Mouse (Mus musculus): Measurements from ENCODE around the gene Mx1. TPM values are rescaled to one million over a fixed set of nuclear protein-coding genes. Genes with fewer than 3 reads are reported as not detected.

The Mx1 gene
- total and polyA plus RNA-seq, 2 experiments from 2014 or later = 0.05 TPM

DNA sequence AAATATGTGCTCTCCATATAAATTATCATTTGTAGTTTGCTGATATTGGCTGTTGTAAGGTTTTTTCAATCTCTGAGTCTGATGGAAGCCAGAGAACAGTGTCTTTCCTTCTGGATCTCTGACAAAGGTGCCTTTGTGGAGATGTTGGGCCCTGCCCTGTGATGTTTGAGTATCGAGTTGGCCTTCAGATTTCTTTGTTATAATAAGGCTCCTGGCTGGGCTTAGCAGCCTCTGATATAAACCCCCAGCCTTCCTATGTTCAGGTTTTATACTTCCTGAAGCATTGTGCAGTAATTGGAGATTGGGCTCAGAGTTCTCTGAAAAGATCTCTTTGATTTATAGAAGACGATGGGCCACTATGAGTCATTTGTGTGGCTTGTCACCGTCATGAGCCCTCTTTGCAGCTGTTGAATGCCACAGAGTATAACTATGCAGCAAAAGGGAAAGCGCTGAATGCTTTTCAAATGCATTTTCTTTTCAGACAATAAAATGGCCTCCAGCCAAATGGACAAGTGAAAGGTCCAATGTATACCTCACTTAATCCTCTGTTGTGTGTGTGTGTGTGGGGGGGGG is 60.4 kb downstream of the Mx1 start:
- Histone ChIP-seq H3K4me2 (ENCODE audit: low read depth, low read length, poor library complexity, severe bottlenecking) (no peak overlapping the region), H3K4me1 (ENCODE audit: insufficient read depth, low read length) (no peaks in the 10 kb centered on the region), H3K27me3 (ENCODE audit: insufficient read depth, low read length) (no peaks in the 10 kb centered on the region), H3K27ac (ENCODE audit: low read depth, low read length) (no peak overlapping the region), H3K36me3 (ENCODE audit: insufficient read depth, low read length) (no peaks in the 10 kb centered on the region), H3K9ac (replicated peaks; ENCODE audit: low read length, poor library complexity, severe bottlenecking) (no peak overlapping the region), H3K4me3 (ENCODE audit: low read depth, low read length) (no peak overlapping the region), H3K9me3 (ENCODE audit: low read length) (no peaks in the 10 kb centered on the region)
- DNase-seq (ENCODE audit: low spot score) (no peak), ATAC-seq (ENCODE audit: low FRiP score) (no peak)
- TF ChIP-seq CTCF (IDR thresholded peaks at IDR 0.05) = no peak
- WGBS = 34% methylated on average over 4 of the region's 4 CpGs

GRCm38 (mm10) chr16:97401741-97402140 is 61.0 kb downstream of the Mx1 start:
- Histone ChIP-seq H3K27me3 (ENCODE audit: insufficient read depth, low read length) (no peaks in the 10 kb centered on the region), H3K9me3 (ENCODE audit: low read length) (no peaks in the 10 kb centered on the region), H3K4me2 (ENCODE audit: low read depth, low read length, poor library complexity, severe bottlenecking) (no peak overlapping the region), H3K4me1 (ENCODE audit: insufficient read depth, low read length) (no peaks in the 10 kb centered on the region), H3K9ac (replicated peaks; ENCODE audit: low read length, poor library complexity, severe bottlenecking) (no peak overlapping the region), H3K4me3 (ENCODE audit: low read depth, low read length) (no peak overlapping the region), H3K36me3 (ENCODE audit: insufficient read depth, low read length) (no peaks in the 10 kb centered on the region), H3K27ac (ENCODE audit: low read depth, low read length) (no peak overlapping the region)
- TF ChIP-seq CTCF (IDR thresholded peaks at IDR 0.05) = no peak
- DNase-seq (ENCODE audit: low spot score) (no peak), ATAC-seq (ENCODE audit: low FRiP score) (no peak)

DNA sequence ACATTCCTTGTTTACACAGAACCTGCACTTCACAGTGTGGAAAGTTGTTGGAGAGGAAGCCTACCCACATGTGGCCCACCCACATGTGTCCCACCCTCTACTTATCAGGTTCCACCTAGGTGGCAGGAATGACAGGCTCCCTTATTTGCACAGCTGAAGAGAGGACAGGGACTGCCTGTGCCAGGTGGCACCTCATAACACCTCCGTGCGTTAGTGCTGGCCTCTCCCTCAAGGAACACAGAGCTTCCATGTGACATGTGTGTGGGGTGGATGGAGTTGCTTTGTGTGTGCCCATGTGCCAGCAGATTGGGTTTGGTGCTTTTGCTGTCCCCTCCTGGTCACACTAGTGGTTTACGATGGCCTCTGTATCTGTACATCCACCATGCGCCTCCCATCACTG is 62.7 kb downstream of the Mx1 start:
- WGBS = 96% methylated on average over 4 of the region's 4 CpGs
- Histone ChIP-seq H3K4me3 (ENCODE audit: low read depth, low read length) (no peak overlapping the region), H3K4me1 (ENCODE audit: insufficient read depth, low read length) (no peaks in the 10 kb centered on the region), H3K9me3 (ENCODE audit: low read length) (no peaks in the 10 kb centered on the region), H3K36me3 (ENCODE audit: insufficient read depth, low read length) (no peaks in the 10 kb centered on the region), H3K4me2 (ENCODE audit: low read depth, low read length, poor library complexity, severe bottlenecking) (no peak overlapping the region), H3K9ac (replicated peaks; ENCODE audit: low read length, poor library complexity, severe bottlenecking) (no peak overlapping the region), H3K27ac (ENCODE audit: low read depth, low read length) (no peak overlapping the region), H3K27me3 (ENCODE audit: insufficient read depth, low read length) (no peaks in the 10 kb centered on the region)
- TF ChIP-seq CTCF (IDR thresholded peaks at IDR 0.05) = no peak
- no peak for ATAC-seq (ENCODE audit: low FRiP score)
- no peak for DNase-seq (ENCODE audit: low spot score)

GRCm38 (mm10) chr16:97397945-97398531 is 64.7 kb downstream of the Mx1 start:
- no peak overlapping the region for H3K27ac ChIP-seq (ENCODE audit: low read depth, low read length)
- no peak for TF ChIP-seq CTCF (IDR thresholded peaks at IDR 0.05)
- H3K36me3 ChIP-seq (ENCODE audit: insufficient read depth, low read length) = no peaks in the 10 kb centered on the region
- WGBS = 82% methylated on average over 2 of the region's 2 CpGs
- no peaks in the 10 kb centered on the region for H3K4me1 ChIP-seq (ENCODE audit: insufficient read depth, low read length)
- ATAC-seq (ENCODE audit: low FRiP score) (no peak), DNase-seq (ENCODE audit: low spot score) (no peak)
- no peak overlapping the region for H3K4me3 ChIP-seq (ENCODE audit: low read depth, low read length)
- no peak overlapping the region for H3K9ac ChIP-seq (replicated peaks; ENCODE audit: low read length, poor library complexity, severe bottlenecking)
- no peak overlapping the region for H3K4me2 ChIP-seq (ENCODE audit: low read depth, low read length, poor library complexity, severe bottlenecking)
- H3K27me3 ChIP-seq (ENCODE audit: insufficient read depth, low read length) = no peaks in the 10 kb centered on the region
- H3K9me3 ChIP-seq (ENCODE audit: low read length) = no peaks in the 10 kb centered on the region

Other genes starting within 250 kb of the Mx1 start
- gene Bace2, start 106.2 kb downstream of the Mx1 start, total RNA-seq (2014; rRNA removed) = 1.1 and 2.5 TPM in 2 replicates
- 3.8 and 4.5 TPM in 2 replicates for gene Bace2, start 106.2 kb downstream of the Mx1 start, polyA plus RNA-seq (2015; fragmentation: Nextera tagmentation; extraction: Ambion mirVana)
- gene Fam3b, start 51.9 kb upstream of the Mx1 start, total RNA-seq (2014; rRNA removed) = not detected in 2 replicates
- not detected in 2 replicates for gene Fam3b, start 51.9 kb upstream of the Mx1 start, polyA plus RNA-seq (2015; fragmentation: Nextera tagmentation; extraction: Ambion mirVana)
- 0.22 and 0.24 TPM in 2 replicates for gene Tmprss2, start 148.3 kb upstream of the Mx1 start, total RNA-seq (2014; rRNA removed)
- 0.09 TPM in 1 of 2 replicates, not detected in the other for gene Tmprss2, start 148.3 kb upstream of the Mx1 start, polyA plus RNA-seq (2015; fragmentation: Nextera tagmentation; extraction: Ambion mirVana)

Measured in midbrain, postnatal 0 days (tissue).